9 mouse cellular contexts compared by ENCODE assay signal in the genomic region with DNA sequence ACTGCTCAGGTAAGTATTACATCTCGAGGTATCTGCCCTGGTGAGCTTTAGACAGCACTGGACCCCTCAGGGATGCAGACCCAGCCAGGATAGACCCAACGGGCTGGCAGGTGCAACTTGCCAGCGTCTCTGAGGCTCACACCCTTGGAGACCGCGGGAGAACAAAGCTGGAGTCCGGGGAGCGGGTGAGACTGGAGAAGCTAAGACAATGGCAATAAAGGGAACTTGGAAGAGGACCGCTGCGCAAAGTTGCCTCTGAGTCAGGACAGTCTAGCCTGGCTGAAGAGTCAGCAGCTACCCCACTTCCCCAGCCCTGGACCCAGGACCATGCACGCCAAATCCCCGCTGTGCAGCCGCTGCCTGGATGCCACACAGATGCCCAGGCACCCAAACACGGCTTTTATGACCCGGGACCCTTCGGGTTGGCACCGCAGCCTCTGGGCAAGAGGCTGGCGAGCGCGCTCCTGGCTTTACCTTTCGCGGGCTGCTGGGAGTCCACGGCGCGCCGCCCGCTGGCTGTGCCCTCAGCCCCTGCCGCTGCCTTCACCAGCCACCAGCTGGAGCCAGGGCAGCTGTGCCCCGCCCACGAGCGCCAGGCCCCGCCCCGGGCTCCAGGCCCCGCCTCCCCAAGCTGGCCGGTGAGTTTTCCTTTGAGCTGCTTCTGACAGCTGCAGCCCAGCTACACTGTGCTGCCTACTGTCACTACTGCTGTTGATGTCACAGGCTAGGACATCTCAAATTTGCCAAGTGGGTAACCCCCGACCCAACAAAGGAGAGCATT.
DNase-seq lines count a peak whose midpoint lies in the region; ATAC-seq and TF ChIP-seq lines count a peak whose summit lies in the region.
"Had no signal": no experiment of that assay in that cellular context is flagged by ENCODE, and none has a peak within 500 bp of the region (broad histone marks: within the 10 kb centered on the region; RNA-seq: fewer than 3 reads in every experiment).

No protein-coding gene starts in this region.

- peak overlapping the region; percentile 53 for H3K4me3 ChIP-seq in heart, embryonic 12.5 days
- peak overlapping the region; percentile 54 for H3K4me3 ChIP-seq in kidney, embryonic 16.5 days (ENCODE audit: low read length)
- H3K4me3 ChIP-seq in liver, postnatal 0 days (ENCODE audit: low read depth, low read length): peak overlapping the region; percentile 30
- H3K4me3 ChIP-seq in neural tube, embryonic 14.5 days (ENCODE audit: low read depth, low read length): peak overlapping the region; percentile 56

- 0 out of 2 replicates have a peak overlapping the region, but pooled peaks have one; percentile 42 for H3K9ac ChIP-seq in heart, embryonic 12.5 days
- H3K9ac ChIP-seq in kidney, embryonic 16.5 days (replicated peaks; ENCODE audit: low read length): peak overlapping the region; percentile 62
- no peak overlapping the region for H3K9ac ChIP-seq in liver, postnatal 0 days (replicated peaks)
- peak overlapping the region; percentile 55 for H3K9ac ChIP-seq in neural tube, embryonic 14.5 days (replicated peaks; ENCODE audit: low read depth, low read length)

- DNase-seq in layer of hippocampus, adult 11-12 months (ENCODE audit: low spot score): peak; percentile 25
- no peak for DNase-seq in layer of hippocampus, adult 8-10 months (ENCODE audit: low spot score in 2 of 2)
- peak; percentile 65 for DNase-seq in liver, postnatal 0 days
- peak; percentile 52 for DNase-seq in urinary bladder, adult 2 months (ENCODE audit: low spot score)

- 0 out of 2 replicates have a peak, but pooled peaks have one; percentile 39 for ATAC-seq in erythroid progenitor cell, adult 5-6 weeks (replicated peaks; ENCODE audit: low FRiP score, poor library complexity, severe bottlenecking)
- peak; percentile 88 for ATAC-seq in heart, embryonic 12.5 days (ENCODE audit: insufficient number of reproducible peaks, low FRiP score)
- ATAC-seq in kidney, embryonic 16.5 days (ENCODE audit: low FRiP score, low TSS enrichment): peak; percentile 99
- peak; percentile 61 for ATAC-seq in liver, postnatal 0 days
- peak; percentile 93 for ATAC-seq in neural tube, embryonic 14.5 days (ENCODE audit: low read depth)

- TF ChIP-seq CTCF in liver, postnatal 0 days (IDR thresholded peaks at IDR 0.05; ENCODE audit: low read depth): no peak

- H3K27me3 ChIP-seq in heart, embryonic 12.5 days (replicated peaks): peaks cover 10% of the 10 kb centered on the region
- peaks cover 13% of the 10 kb centered on the region for H3K27me3 ChIP-seq in kidney, embryonic 16.5 days (ENCODE audit: insufficient read depth, low read length)
- H3K27me3 ChIP-seq in liver, postnatal 0 days (ENCODE audit: insufficient read depth, low read length): no peaks in the 10 kb centered on the region
- H3K27me3 ChIP-seq in neural tube, embryonic 14.5 days (ENCODE audit: control insufficient read depth, insufficient read depth, low read length): no peaks in the 10 kb centered on the region

- 3% methylated on average over 35 of the region's 35 CpGs for WGBS in heart, embryonic 12.5 days
- 2% methylated on average over 35 of the region's 35 CpGs for WGBS in kidney, embryonic 16.5 days
- WGBS in liver, postnatal 0 days (ENCODE audit: insufficient replicate concordance): 2% methylated on average over 35 of the region's 35 CpGs
- 2% methylated on average over 35 of the region's 35 CpGs for WGBS in neural tube, embryonic 14.5 days

- H3K4me2 ChIP-seq in heart, embryonic 12.5 days: peak overlapping the region; percentile 90
- H3K4me2 ChIP-seq in kidney, embryonic 16.5 days (replicated peaks; ENCODE audit: low read depth, low read length): peak overlapping the region; percentile 89
- H3K4me2 ChIP-seq in liver, postnatal 0 days (ENCODE audit: low read depth, low read length): peak overlapping the region; percentile 65
- peak overlapping the region; percentile 81 for H3K4me2 ChIP-seq in neural tube, embryonic 14.5 days (ENCODE audit: low read depth, low read length)

- H3K27ac ChIP-seq in heart, embryonic 12.5 days (ENCODE audit: poor library complexity, severe bottlenecking): no peak overlapping the region
- no peak overlapping the region for H3K27ac ChIP-seq in kidney, embryonic 16.5 days (ENCODE audit: low read length)
- H3K27ac ChIP-seq in liver, postnatal 0 days (ENCODE audit: low read depth): no peak overlapping the region
- peak overlapping the region; percentile 45; the same call in 1 of the 2 replicates for H3K27ac ChIP-seq in neural tube, embryonic 14.5 days (ENCODE audit: low read depth, low read length)
- H3K27ac ChIP-seq: macrophage had no signal

- peaks cover 3% of the 10 kb centered on the region for H3K4me1 ChIP-seq in heart, embryonic 12.5 days (replicated peaks)
- H3K4me1 ChIP-seq in kidney, embryonic 16.5 days (ENCODE audit: insufficient read depth, low read length): peaks cover 9% of the 10 kb centered on the region; the same call in 1 of the 2 replicates
- peaks cover 7% of the 10 kb centered on the region; the same call in 1 of the 2 replicates for H3K4me1 ChIP-seq in liver, postnatal 0 days (ENCODE audit: insufficient read depth)
- peaks cover 6% of the 10 kb centered on the region; the same call in 1 of the 2 replicates for H3K4me1 ChIP-seq in neural tube, embryonic 14.5 days (ENCODE audit: control insufficient read depth, insufficient read depth, low read length)

- TF ChIP-seq EP300 in liver, postnatal 0 days (IDR thresholded peaks at IDR 0.05; ENCODE audit: low read depth): no peak

- H3K9me3 ChIP-seq in heart, embryonic 12.5 days (replicated peaks): no peaks in the 10 kb centered on the region
- no peaks in the 10 kb centered on the region for H3K9me3 ChIP-seq in kidney, embryonic 16.5 days (ENCODE audit: low read length)
- no peaks in the 10 kb centered on the region for H3K9me3 ChIP-seq in liver, postnatal 0 days (ENCODE audit: low read length)
- H3K9me3 ChIP-seq in neural tube, embryonic 14.5 days (ENCODE audit: control insufficient read depth, low read length): no peaks in the 10 kb centered on the region

- H3K36me3 ChIP-seq in heart, embryonic 12.5 days: no peaks in the 10 kb centered on the region
- no peaks in the 10 kb centered on the region for H3K36me3 ChIP-seq in kidney, embryonic 16.5 days (ENCODE audit: insufficient read depth, low read length)
- no peaks in the 10 kb centered on the region for H3K36me3 ChIP-seq in liver, postnatal 0 days (replicated peaks; ENCODE audit: insufficient read depth, low read length)
- H3K36me3 ChIP-seq in neural tube, embryonic 14.5 days (ENCODE audit: control insufficient read depth, insufficient read depth, low read length): no peaks in the 10 kb centered on the region

Comparison
In these comparisons a context has a peak if more than half of its experiments do, and no peak if none do; other contexts are left out.
1. DNase-seq: peak in layer of hippocampus, adult 11-12 months (single experiment), liver, postnatal 0 days (single experiment) and urinary bladder, adult 2 months (single experiment); none in layer of hippocampus, adult 8-10 months (0 of 2).
2. ATAC-seq: peak in every context shown above with its lines; median percentile 99 in kidney, embryonic 16.5 days; 93 in neural tube, embryonic 14.5 days; 88 in heart, embryonic 12.5 days; 61 in liver, postnatal 0 days; 39 in erythroid progenitor cell, adult 5-6 weeks.
3. Peak in every context shown above with its lines, with median percentiles within 50 percentile points of each other: H3K4me2 ChIP-seq and H3K4me3 ChIP-seq.